Mouse (Mus musculus): ENCODE results near the gene Vmn1r75. TPM values are rescaled to one million over a fixed set of nuclear protein-coding genes. Genes with fewer than 3 reads are reported as not detected.

Gene Vmn1r75
- polyA plus RNA-seq (2016; fragmentation: Nextera tagmentation; extraction: Ambion mirVana), result not detected in 2 replicates

DNA sequence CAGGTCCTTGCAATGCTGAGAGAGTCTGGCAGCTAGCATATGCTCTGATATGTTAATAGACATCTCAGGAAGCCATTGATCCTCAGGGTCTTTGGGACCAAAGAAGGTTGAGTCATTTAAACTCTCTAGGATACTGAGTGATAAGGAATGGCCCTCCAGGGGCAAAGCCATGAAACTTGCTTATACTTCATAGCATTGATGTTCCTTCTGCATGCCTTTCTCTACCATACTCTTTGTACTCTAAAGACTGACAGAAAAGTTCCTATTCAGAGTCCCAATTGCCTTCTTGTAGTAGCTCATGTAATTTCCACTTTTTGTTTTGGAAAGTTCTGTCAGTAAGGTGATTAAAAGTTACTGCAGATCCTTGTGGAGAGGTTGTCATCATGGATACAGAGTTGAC is at the start of gene Vmn1r75:
Gene Vmn1r75 (plus strand): TSS at position 301 of the 400 bp plus-strand sequence.
- H3K27ac ChIP-seq (replicated peaks), result no peak within 1 kb of the TSS
- H3K9me3 ChIP-seq (replicated peaks), result peaks cover 13% of the 10 kb centered on the region
- no peak within 1 kb of the TSS for H3K4me3 ChIP-seq
- no peaks in the 10 kb centered on the region for H3K36me3 ChIP-seq
- no peak for DNase-seq (ENCODE audit: low spot score)
- H3K27me3 ChIP-seq (ENCODE audit: low read depth, poor library complexity, severe bottlenecking), result no peaks in the 10 kb centered on the region
- H3K4me1 ChIP-seq, result no peaks in the 10 kb centered on the region

DNA sequence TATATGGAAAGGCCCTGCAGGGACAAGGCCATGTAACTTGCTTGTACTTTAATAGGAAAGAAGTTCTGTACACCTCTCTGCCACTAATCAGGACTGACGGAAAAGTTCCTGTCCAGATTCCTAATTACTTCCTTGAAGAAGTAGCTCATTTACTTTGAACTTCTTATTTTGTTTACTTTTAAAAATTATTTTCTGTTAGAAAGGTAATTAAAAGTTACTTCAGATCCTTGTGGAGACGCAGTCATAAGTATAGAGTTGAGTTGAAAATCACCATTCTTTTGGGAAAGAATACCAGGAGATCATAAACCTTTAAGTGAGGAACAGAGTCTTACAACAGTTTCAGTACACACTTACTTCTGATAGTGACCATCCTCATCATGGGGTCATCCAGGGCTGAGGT is 40.8 kb upstream of the Vmn1r75 start, which contains the start of gene Vmn1r74:
Gene Vmn1r74 (plus strand): TSS at position 301 of the 400 bp plus-strand sequence.
- Histone ChIP-seq H3K27ac (replicated peaks) (no peak within 1 kb of the TSS), H3K36me3 (no peaks in the 10 kb centered on the region), H3K9me3 (replicated peaks) (peaks cover 26% of the 10 kb centered on the region), H3K4me1 (no peaks in the 10 kb centered on the region), H3K4me3 (no peak within 1 kb of the TSS), H3K27me3 (ENCODE audit: low read depth, poor library complexity, severe bottlenecking) (no peaks in the 10 kb centered on the region)
- 86% methylated on average over 2 of the region's 2 CpGs for WGBS
- DNase-seq (ENCODE audit: low spot score), result no peak

Other genes starting within 250 kb of the Vmn1r75 start
- gene Vmn1r72, start 194.5 kb upstream of the Vmn1r75 start, polyA plus RNA-seq (2016; fragmentation: Nextera tagmentation; extraction: Ambion mirVana), result not detected in 2 replicates
- gene Vmn1r73, start 144.4 kb upstream of the Vmn1r75 start, polyA plus RNA-seq (2016; fragmentation: Nextera tagmentation; extraction: Ambion mirVana), result not detected in 2 replicates
- gene Vmn1r74, start 40.6 kb upstream of the Vmn1r75 start, polyA plus RNA-seq (2016; fragmentation: Nextera tagmentation; extraction: Ambion mirVana), result not detected in 2 replicates
- gene Vmn1r76, start 63.6 kb downstream of the Vmn1r75 start, polyA plus RNA-seq (2016; fragmentation: Nextera tagmentation; extraction: Ambion mirVana), result not detected in 2 replicates
- gene Vmn1r77, start 162.1 kb downstream of the Vmn1r75 start, polyA plus RNA-seq (2016; fragmentation: Nextera tagmentation; extraction: Ambion mirVana), result not detected in 2 replicates

Data from midbrain, embryonic 10.5 days (tissue).